Mouse (Mus musculus) C2C12 (cell line): ENCODE results near the gene Kctd11.

Experiments
- CTCF ChIP-seq: IDR thresholded peaks from one replicate; pipeline ENCODE4 v1.5.1; 2011; ENCODE audit not compliant: control insufficient read depth, insufficient read depth, insufficient read length
- MAX ChIP-seq: IDR thresholded peaks from one replicate; pipeline ENCODE4 v1.6.1; 2011; ENCODE audit warnings: mild to moderate bottlenecking, control low read depth
- MYOD1 ChIP-seq: IDR thresholded peaks from one replicate; pipeline ENCODE4 v1.6.1; 2011; ENCODE audit warnings: low read depth; ENCODE audit not compliant: control insufficient read depth, insufficient read length

GRCm38 (mm10) chr11:69833554-69833953 lies 47.7 kb downstream of the Kctd11 start:
- no peak for TF ChIP-seq CTCF
- TF ChIP-seq MYOD1: no peak
- no peak for TF ChIP-seq MAX
